Mouse (Mus musculus) kidney, embryonic 15.5 days (tissue): ENCODE results near the gene H3f3a. TPM values are rescaled to one million over a fixed set of nuclear protein-coding genes. Genes with fewer than 3 reads are reported as not detected.
"Not testable (repeated sequence)": the region's sequence is repeated elsewhere in the genome, so short reads cannot be mapped to it uniquely, and the experiment has no call there.

Experiments
- ATAC-seq: fragments of 200-750 bp; cut with Nextera tagmentation; replicated peaks from 2 replicates; pipeline ENCODE4 v1.8.0; 2017; ENCODE audit warnings: moderate TSS enrichment; ENCODE audit not compliant: low FRiP score
- H3K27ac ChIP-seq: fragments of 300-500 bp; sonication (generic); 2 replicates; pipeline ENCODE4 v1.5.1; 2015; ENCODE audit warnings: mild to moderate bottlenecking, inconsistent platforms
- H3K27me3 ChIP-seq: fragments of 300-500 bp; sonication (generic); 2 replicates; pipeline ENCODE4 v1.6.1; 2015; ENCODE audit warnings: inconsistent platforms
- H3K36me3 ChIP-seq: fragments of 300-500 bp; sonication (generic); 2 replicates; pipeline ENCODE4 v1.6.1; 2015; ENCODE audit warnings: inconsistent platforms
- H3K4me1 ChIP-seq: fragments of 300-500 bp; sonication (generic); 2 replicates; pipeline ENCODE4 v1.6.1; 2015; ENCODE audit warnings: inconsistent platforms
- H3K4me2 ChIP-seq: fragments of 300-500 bp; sonication (generic); 2 replicates; pipeline ENCODE4 v1.6.1; 2015; ENCODE audit warnings: moderate library complexity, mild to moderate bottlenecking, inconsistent platforms
- H3K4me3 ChIP-seq: fragments of 300-500 bp; sonication (generic); replicated peaks from 2 replicates; pipeline ENCODE4 v1.5.1; 2015; ENCODE audit warnings: mild to moderate bottlenecking, inconsistent platforms
- H3K9ac ChIP-seq: fragments of 300-500 bp; sonication (generic); 2 replicates; pipeline ENCODE4 v1.6.1; 2015; ENCODE audit warnings: mild to moderate bottlenecking, inconsistent platforms
- H3K9me3 ChIP-seq: fragments of 300-500 bp; sonication (generic); replicated peaks from 2 replicates; pipeline ENCODE4 v1.6.1; 2016; ENCODE audit warnings: inconsistent platforms
- WGBS: fragments of 180-500 bp; shearing (Covaris S2); methylation state at CpG from one replicate; pipeline ENCODE4 v1.1.7; 2015; ENCODE audit warnings: mixed read lengths; 5-methylcytosine and 5-hydroxymethylcytosine counted together
- polyA plus RNA-seq: library from polyadenylated mRNA; unstranded; fragments of >200 nt; fragmentation: Nextera tagmentation; extraction: Ambion mirVana; gene quantifications from 2 replicates; pipeline ENCODE4 v1.2.1, GENCODE M21; 2015

H3f3a gene
- polyA plus RNA-seq, 1 experiment from 2014 or later, result 2,677 TPM

DNA sequence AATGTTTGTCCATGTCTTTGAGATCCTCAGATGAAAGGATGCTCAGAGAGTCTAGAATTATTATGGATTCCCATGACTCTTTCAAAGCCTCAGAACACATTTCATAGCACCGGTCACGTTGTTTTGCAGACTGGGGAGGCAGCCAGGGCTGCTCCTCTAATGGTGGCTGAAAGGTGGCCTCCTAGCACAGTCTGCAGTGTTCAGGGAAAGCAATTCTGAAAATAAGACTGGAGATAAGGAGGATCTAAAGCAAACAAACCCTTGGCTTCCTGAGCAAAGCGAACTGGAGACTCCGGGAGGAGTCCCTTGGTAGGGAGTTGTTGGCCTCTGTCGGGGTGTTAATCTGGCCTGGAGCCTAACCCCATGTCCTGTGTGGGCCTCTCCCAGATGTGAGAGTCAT lies 23.4 kb upstream of the H3f3a start:
- 58% methylated on average over 5 of the region's 5 CpGs for WGBS
- Histone ChIP-seq H3K9ac (no peak overlapping the region), H3K9me3 (no peaks in the 10 kb centered on the region), H3K4me3 (no peak overlapping the region), H3K27ac (no peak overlapping the region), H3K4me1 (peaks cover 9% of the 10 kb centered on the region), H3K36me3 (no peaks in the 10 kb centered on the region), H3K27me3 (no peaks in the 10 kb centered on the region), H3K4me2 (no peak overlapping the region)
- no peak for ATAC-seq

DNA sequence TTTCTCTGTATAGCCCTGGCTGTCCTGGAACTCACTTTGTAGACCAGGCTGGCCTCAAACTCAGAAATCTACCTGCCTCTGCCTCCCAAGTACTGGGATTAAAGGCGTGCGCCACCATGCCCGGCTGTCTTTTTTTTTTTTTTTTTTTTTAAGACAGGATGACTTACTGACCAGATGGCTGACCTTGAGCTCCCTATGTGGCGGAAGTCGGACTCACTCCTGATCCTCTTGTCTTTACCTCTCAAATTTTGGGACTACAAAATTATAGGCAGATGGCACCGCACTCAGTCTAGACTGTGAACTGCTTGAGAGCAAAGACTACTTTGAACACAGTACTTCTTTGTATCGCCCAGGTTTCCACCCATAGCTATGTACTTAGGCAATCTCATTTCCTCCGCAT lies 22.7 kb upstream of the H3f3a start:
- not testable (repeated sequence) for H3K27me3 ChIP-seq, ATAC-seq, H3K36me3 ChIP-seq, H3K9me3 ChIP-seq, H3K4me3 ChIP-seq, H3K9ac ChIP-seq, H3K4me2 ChIP-seq, H3K4me1 ChIP-seq, H3K27ac ChIP-seq
- WGBS, result 90% methylated on average over 8 of the region's 8 CpGs

DNA sequence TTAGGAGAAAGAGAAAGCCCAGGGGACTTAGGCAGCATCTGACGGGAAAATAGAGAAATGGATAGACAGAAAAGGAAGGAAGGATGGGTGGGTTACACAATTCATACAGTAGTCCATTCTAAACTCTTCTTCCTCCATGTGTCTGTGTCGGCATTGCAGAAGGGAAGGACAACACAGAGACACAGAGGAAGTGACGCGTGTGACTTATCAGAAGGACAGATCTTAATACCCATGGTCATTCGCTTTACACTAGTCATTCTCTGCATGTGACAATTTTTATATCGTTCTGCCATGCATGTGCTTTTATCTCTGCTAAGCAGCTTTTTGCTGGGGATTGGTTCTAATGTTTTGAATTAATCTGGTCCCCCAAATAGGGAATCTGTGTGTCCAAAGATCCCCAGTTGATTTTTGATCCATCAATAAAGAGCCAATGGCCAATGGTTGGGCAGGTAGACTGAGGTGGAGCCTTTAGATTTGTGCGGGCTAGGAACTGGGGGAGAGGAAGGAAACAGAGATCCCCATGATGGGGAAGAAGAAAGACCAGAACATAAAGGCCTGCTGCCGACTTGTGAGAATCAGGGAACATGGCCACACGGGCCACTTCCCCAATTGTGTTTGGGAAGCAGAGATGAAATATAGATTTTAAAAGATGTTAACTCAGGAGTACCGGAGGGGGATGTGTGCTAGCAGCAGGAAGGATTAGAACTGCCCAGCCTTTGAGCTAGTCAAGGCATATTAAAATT lies 21.7 kb upstream of the H3f3a start:
- no peaks in the 10 kb centered on the region for H3K9me3 ChIP-seq
- WGBS, result 84% methylated on average over 10 of the region's 10 CpGs
- no peaks in the 10 kb centered on the region for H3K27me3 ChIP-seq
- ATAC-seq, result no peak
- H3K4me2 ChIP-seq, result no peak overlapping the region
- H3K27ac ChIP-seq, result no peak overlapping the region
- H3K4me3 ChIP-seq, result no peak overlapping the region
- H3K36me3 ChIP-seq, result no peaks in the 10 kb centered on the region
- peaks cover 15% of the 10 kb centered on the region for H3K4me1 ChIP-seq
- no peak overlapping the region for H3K9ac ChIP-seq

DNA sequence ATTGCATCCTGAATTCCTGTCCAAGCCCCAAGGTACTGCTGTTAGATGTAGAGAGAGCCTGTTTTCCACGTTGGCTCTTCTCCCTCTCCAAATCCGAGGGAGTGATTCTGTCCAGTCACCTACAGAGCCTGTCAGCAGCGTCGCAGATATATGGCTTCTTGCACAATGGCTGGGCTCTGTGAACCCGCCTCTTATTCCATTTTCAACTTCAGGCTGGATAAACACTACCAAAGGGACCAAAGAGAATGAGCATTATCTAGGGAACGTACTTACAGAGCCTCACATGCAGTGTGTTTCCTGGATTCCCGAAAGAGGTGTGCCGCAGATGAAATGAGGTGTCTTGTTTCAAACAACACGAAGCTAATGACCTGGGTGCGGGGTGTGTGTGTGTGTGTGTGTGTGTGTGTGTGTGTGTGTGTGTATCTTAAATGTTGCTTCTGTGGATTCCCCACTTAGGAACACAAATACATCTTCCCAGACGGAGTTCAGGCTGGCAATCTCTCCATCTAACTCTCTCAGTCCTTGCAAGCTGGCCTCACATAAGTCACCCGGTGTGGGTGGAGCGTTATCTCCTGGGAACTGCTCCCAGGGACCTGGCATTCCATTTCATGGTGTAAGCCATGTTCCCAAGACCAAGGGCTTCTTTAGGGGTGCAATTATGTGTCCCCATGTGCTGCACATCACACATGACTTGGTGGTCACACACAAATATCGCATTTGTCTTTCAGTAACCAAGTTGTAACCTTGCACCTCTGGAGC lies 17.0 kb upstream of the H3f3a start:
- H3K27me3 ChIP-seq, result no peaks in the 10 kb centered on the region
- H3K36me3 ChIP-seq, result no peaks in the 10 kb centered on the region
- WGBS, result 26% methylated on average over 14 of the region's 14 CpGs
- no peak overlapping the region for H3K4me3 ChIP-seq
- ATAC-seq, result 0 out of 2 replicates have a peak, but pooled peaks have one; percentile 12
- H3K27ac ChIP-seq, result 0 out of 2 replicates have a peak overlapping the region, but pooled peaks have one; percentile 22
- H3K4me1 ChIP-seq, result peaks cover 16% of the 10 kb centered on the region
- peak overlapping the region; percentile 40 for H3K4me2 ChIP-seq
- no peaks in the 10 kb centered on the region for H3K9me3 ChIP-seq
- no peak overlapping the region for H3K9ac ChIP-seq

- Histone ChIP-seq H3K9me3 (no peaks in the 10 kb centered on the region), H3K4me2 (peak overlapping the region; percentile 40), H3K36me3 (no peaks in the 10 kb centered on the region), H3K4me3 (no peak overlapping the region), H3K27ac (0 out of 2 replicates have a peak overlapping the region, but pooled peaks have one; percentile 22), H3K27me3 (no peaks in the 10 kb centered on the region), H3K4me1 (peaks cover 16% of the 10 kb centered on the region), H3K9ac (no peak overlapping the region)
- WGBS, result 60% methylated on average over 11 of the region's 11 CpGs
- ATAC-seq, result peak; percentile 22; the same call in 1 of the 2 replicates
These were observed 16.4 kb upstream of the H3f3a start for GRCm38 (mm10) chr1:180830175-180830574.

- 78% methylated on average over 11 of the region's 11 CpGs for WGBS
- Histone ChIP-seq H3K9me3 (no peaks in the 10 kb centered on the region), H3K9ac (no peak overlapping the region), H3K36me3 (no peaks in the 10 kb centered on the region), H3K4me1 (peaks cover 16% of the 10 kb centered on the region), H3K4me3 (no peak overlapping the region), H3K27ac (0 out of 2 replicates have a peak overlapping the region, but pooled peaks have one; percentile 22), H3K4me2 (peak overlapping the region; percentile 40), H3K27me3 (0 out of 2 replicates have a peak, but pooled peaks cover 1% of the 10 kb centered on the region)
- peak; percentile 33; the same call in 1 of the 2 replicates for ATAC-seq
These were observed 16.0 kb upstream of the H3f3a start for GRCm38 (mm10) chr1:180829775-180830174.

DNA sequence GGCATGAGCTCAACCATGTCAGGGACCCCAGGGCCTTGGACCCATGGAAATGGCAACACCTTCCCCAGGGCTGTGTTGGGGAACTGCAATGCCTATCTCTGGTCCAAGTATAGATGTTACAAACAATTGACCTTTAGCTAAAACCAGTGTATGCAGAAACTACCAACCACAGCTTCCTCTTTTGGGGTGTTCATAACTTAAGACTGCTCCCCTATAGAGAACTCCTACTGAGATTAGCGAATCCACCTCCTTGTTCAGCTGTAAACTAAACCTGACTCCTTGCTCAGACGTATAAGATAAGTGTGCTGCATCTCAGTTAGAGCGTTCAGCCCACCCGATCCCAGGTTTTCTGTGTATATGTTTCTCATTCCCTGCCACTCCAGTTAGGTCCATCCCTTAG lies 12.9 kb upstream of the H3f3a start:
- 89% methylated on average over 4 of the region's 4 CpGs for WGBS
- no peaks in the 10 kb centered on the region for H3K9me3 ChIP-seq
- H3K27ac ChIP-seq, result no peak overlapping the region
- ATAC-seq, result no peak
- no peak overlapping the region for H3K4me3 ChIP-seq
- no peak overlapping the region for H3K4me2 ChIP-seq
- 0 out of 2 replicates have a peak, but pooled peaks cover 3% of the 10 kb centered on the region for H3K27me3 ChIP-seq
- H3K36me3 ChIP-seq, result no peaks in the 10 kb centered on the region
- H3K4me1 ChIP-seq, result peaks cover 16% of the 10 kb centered on the region
- H3K9ac ChIP-seq, result no peak overlapping the region

GRCm38 (mm10) chr1:180824721-180825120 lies 11.0 kb upstream of the H3f3a start:
- ATAC-seq, result no peak
- H3K27ac ChIP-seq, result no peak overlapping the region
- 71% methylated on average over 3 of the region's 3 CpGs for WGBS
- H3K9ac ChIP-seq, result no peak overlapping the region
- no peaks in the 10 kb centered on the region for H3K9me3 ChIP-seq
- no peak overlapping the region for H3K4me2 ChIP-seq
- H3K4me3 ChIP-seq, result no peak overlapping the region
- H3K27me3 ChIP-seq, result 0 out of 2 replicates have a peak, but pooled peaks cover 3% of the 10 kb centered on the region
- 0 out of 2 replicates have a peak, but pooled peaks cover 2% of the 10 kb centered on the region for H3K4me1 ChIP-seq
- H3K36me3 ChIP-seq, result no peaks in the 10 kb centered on the region

GRCm38 (mm10) chr1:180823716-180824115 lies 10.0 kb upstream of the H3f3a start:
- H3K4me3 ChIP-seq, result no peak overlapping the region
- H3K4me2 ChIP-seq, result no peak overlapping the region
- WGBS, result 76% methylated on average over 3 of the region's 3 CpGs
- no peaks in the 10 kb centered on the region for H3K9me3 ChIP-seq
- ATAC-seq, result no peak
- no peak overlapping the region for H3K9ac ChIP-seq
- no peak overlapping the region for H3K27ac ChIP-seq
- no peaks in the 10 kb centered on the region for H3K4me1 ChIP-seq
- H3K27me3 ChIP-seq, result 0 out of 2 replicates have a peak, but pooled peaks cover 3% of the 10 kb centered on the region
- no peaks in the 10 kb centered on the region for H3K36me3 ChIP-seq

GRCm38 (mm10) chr1:180822276-180822675 lies 8.5 kb upstream of the H3f3a start:
- H3K9me3 ChIP-seq, result no peaks in the 10 kb centered on the region
- WGBS, result 88% methylated on average over 5 of the region's 5 CpGs
- H3K4me3 ChIP-seq, result no peak overlapping the region
- no peak for ATAC-seq
- H3K4me2 ChIP-seq, result no peak overlapping the region
- H3K36me3 ChIP-seq, result no peaks in the 10 kb centered on the region
- H3K4me1 ChIP-seq, result 0 out of 2 replicates have a peak, but pooled peaks cover 7% of the 10 kb centered on the region
- H3K9ac ChIP-seq, result no peak overlapping the region
- H3K27me3 ChIP-seq, result 0 out of 2 replicates have a peak, but pooled peaks cover 3% of the 10 kb centered on the region
- H3K27ac ChIP-seq, result no peak overlapping the region

- Histone ChIP-seq H3K4me3 (no peak overlapping the region), H3K4me2 (no peak overlapping the region), H3K9ac (no peak overlapping the region), H3K27ac (no peak overlapping the region), H3K4me1 (0 out of 2 replicates have a peak, but pooled peaks cover 7% of the 10 kb centered on the region), H3K27me3 (0 out of 2 replicates have a peak, but pooled peaks cover 3% of the 10 kb centered on the region), H3K36me3 (no peaks in the 10 kb centered on the region), H3K9me3 (no peaks in the 10 kb centered on the region)
- 87% methylated on average over 6 of the region's 6 CpGs for WGBS
- peak; percentile 61; the same call in 1 of the 2 replicates for ATAC-seq
These were observed 7.4 kb upstream of the H3f3a start for GRCm38 (mm10) chr1:180821101-180821500.

DNA sequence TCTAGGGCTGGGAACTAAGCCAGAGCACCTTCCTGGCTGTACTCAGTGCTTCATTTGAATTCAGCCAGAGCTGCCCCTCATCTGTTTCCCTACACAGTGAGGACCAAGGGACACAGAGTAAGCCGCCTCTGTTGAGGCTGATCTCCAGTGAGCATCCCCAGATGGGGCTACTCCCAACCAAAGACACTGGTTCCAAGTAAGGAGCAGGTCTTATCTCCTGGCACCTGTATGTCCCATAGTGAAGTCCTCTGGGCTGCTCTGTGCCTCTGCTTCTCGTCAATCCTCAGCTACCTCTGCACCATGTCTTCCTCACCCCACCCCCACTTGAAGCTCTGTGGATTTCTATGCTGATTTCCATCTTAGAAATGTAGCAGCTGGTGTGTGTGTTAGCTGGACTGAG lies 4.3 kb upstream of the H3f3a start:
- H3K4me2 ChIP-seq, result no peak overlapping the region
- WGBS, result 87% methylated on average over 2 of the region's 2 CpGs

More for the DNA sequence above, 4.3 kb upstream of the H3f3a start:
- no peak for ATAC-seq
- Histone ChIP-seq H3K27me3 (no peaks in the 10 kb centered on the region), H3K27ac (peak overlapping the region; percentile 19; the same call in 1 of the 2 replicates), H3K9me3 (no peaks in the 10 kb centered on the region), H3K36me3 (no peaks in the 10 kb centered on the region), H3K9ac (no peak overlapping the region), H3K4me3 (no peak overlapping the region), H3K4me1 (peaks cover 16% of the 10 kb centered on the region)
